Mouse (Mus musculus): ENCODE measurements around the gene Lingo3. TPM values are rescaled to one million over a fixed set of nuclear protein-coding genes. Genes with fewer than 3 reads are reported as not detected.

Gene Lingo3
- polyA plus RNA-seq, 1 experiment from 2014 or later = 6.2 TPM

MicroRNA genes within 50 kb of the gene (microRNA counts, 519-probe panel; counts per million panel counts)
- microRNA mmu-miR-1982 = not detected

Small RNA genes lying within 50 kb of the gene (microRNA-seq; reads per million reads assigned to microRNA genes)
- gene Mir1982 = 5.6 reads per million, percentile 28 among the genes with 10 or more reads in this experiment

Other genes with a start within 250 kb of the Lingo3 start
- 62.1 and 67.6 TPM in 2 replicates for gene Scamp4, start 241.2 kb downstream of the Lingo3 start, polyA plus RNA-seq (2014; fragmentation: Nextera tagmentation; extraction: Ambion mirVana)
- gene Adat3, start 241.2 kb downstream of the Lingo3 start, polyA plus RNA-seq (2014; fragmentation: Nextera tagmentation; extraction: Ambion mirVana) = 4.9 and 5.0 TPM in 2 replicates
- gene Gm49322, start 238.0 kb downstream of the Lingo3 start, polyA plus RNA-seq (2014; fragmentation: Nextera tagmentation; extraction: Ambion mirVana) = 2.5 and 2.6 TPM in 2 replicates
- gene Csnk1g2, start 221.2 kb downstream of the Lingo3 start, polyA plus RNA-seq (2014; fragmentation: Nextera tagmentation; extraction: Ambion mirVana) = 74.1 and 98.5 TPM in 2 replicates
- gene Btbd2, start 187.0 kb downstream of the Lingo3 start, polyA plus RNA-seq (2014; fragmentation: Nextera tagmentation; extraction: Ambion mirVana) = 80.1 and 88.8 TPM in 2 replicates
- gene Mknk2, start 165.9 kb downstream of the Lingo3 start, polyA plus RNA-seq (2014; fragmentation: Nextera tagmentation; extraction: Ambion mirVana) = 46.7 and 54.2 TPM in 2 replicates
- gene Mob3a, start 142.1 kb downstream of the Lingo3 start, polyA plus RNA-seq (2014; fragmentation: Nextera tagmentation; extraction: Ambion mirVana) = 45.2 and 47.3 TPM in 2 replicates
- 22.4 and 25.1 TPM in 2 replicates for gene Izumo4, start 141.9 kb downstream of the Lingo3 start, polyA plus RNA-seq (2014; fragmentation: Nextera tagmentation; extraction: Ambion mirVana)
- gene Ap3d1, start 101.8 kb downstream of the Lingo3 start, polyA plus RNA-seq (2014; fragmentation: Nextera tagmentation; extraction: Ambion mirVana) = 106 and 116 TPM in 2 replicates
- gene Dot1l, start 88.8 kb downstream of the Lingo3 start, polyA plus RNA-seq (2014; fragmentation: Nextera tagmentation; extraction: Ambion mirVana) = 23.4 and 27.9 TPM in 2 replicates
- gene Sf3a2, start 45.8 kb downstream of the Lingo3 start, polyA plus RNA-seq (2014; fragmentation: Nextera tagmentation; extraction: Ambion mirVana) = 57.2 and 75.1 TPM in 2 replicates
- 107 and 116 TPM in 2 replicates for gene Plekhj1, start 45.4 kb downstream of the Lingo3 start, polyA plus RNA-seq (2014; fragmentation: Nextera tagmentation; extraction: Ambion mirVana)
- 0.12 TPM in 1 of 2 replicates, not detected in the other for gene Amh, start 38.8 kb downstream of the Lingo3 start, polyA plus RNA-seq (2014; fragmentation: Nextera tagmentation; extraction: Ambion mirVana)
- gene Jsrp1, start 30.5 kb downstream of the Lingo3 start, polyA plus RNA-seq (2014; fragmentation: Nextera tagmentation; extraction: Ambion mirVana) = 0.23 and 0.30 TPM in 2 replicates
- gene Oaz1, start 17.4 kb downstream of the Lingo3 start, polyA plus RNA-seq (2014; fragmentation: Nextera tagmentation; extraction: Ambion mirVana) = 1,218 and 1,334 TPM in 2 replicates
- 256 and 328 TPM in 2 replicates for gene Lsm7, start 11.2 kb upstream of the Lingo3 start, polyA plus RNA-seq (2014; fragmentation: Nextera tagmentation; extraction: Ambion mirVana)
- 60.5 and 62.7 TPM in 2 replicates for gene Sppl2b, start 11.2 kb upstream of the Lingo3 start, polyA plus RNA-seq (2014; fragmentation: Nextera tagmentation; extraction: Ambion mirVana)
- gene Tmprss9, start 27.8 kb upstream of the Lingo3 start, polyA plus RNA-seq (2014; fragmentation: Nextera tagmentation; extraction: Ambion mirVana) = 0.26 TPM in 1 of 2 replicates, not detected in the other
- 331 and 393 TPM in 2 replicates for gene Timm13, start 56.9 kb upstream of the Lingo3 start, polyA plus RNA-seq (2014; fragmentation: Nextera tagmentation; extraction: Ambion mirVana)
- gene Lmnb2, start 74.2 kb upstream of the Lingo3 start, polyA plus RNA-seq (2014; fragmentation: Nextera tagmentation; extraction: Ambion mirVana) = 13.9 and 20.0 TPM in 2 replicates
- 4.3 and 8.0 TPM in 2 replicates for gene Gadd45b, start 86.0 kb upstream of the Lingo3 start, polyA plus RNA-seq (2014; fragmentation: Nextera tagmentation; extraction: Ambion mirVana)
- 11.5 and 11.6 TPM in 2 replicates for gene Gng7, start 170.9 kb upstream of the Lingo3 start, polyA plus RNA-seq (2014; fragmentation: Nextera tagmentation; extraction: Ambion mirVana)
- gene Diras1, start 181.6 kb upstream of the Lingo3 start, polyA plus RNA-seq (2014; fragmentation: Nextera tagmentation; extraction: Ambion mirVana) = 24.0 and 55.4 TPM in 2 replicates
- 32.4 and 34.9 TPM in 2 replicates for gene Slc39a3, start 193.4 kb upstream of the Lingo3 start, polyA plus RNA-seq (2014; fragmentation: Nextera tagmentation; extraction: Ambion mirVana)
- gene Sgta, start 216.1 kb upstream of the Lingo3 start, polyA plus RNA-seq (2014; fragmentation: Nextera tagmentation; extraction: Ambion mirVana) = 259 and 292 TPM in 2 replicates
- gene Thop1, start 226.0 kb upstream of the Lingo3 start, polyA plus RNA-seq (2014; fragmentation: Nextera tagmentation; extraction: Ambion mirVana) = 31.2 and 38.2 TPM in 2 replicates

All from midbrain, embryonic 14.5 days (tissue).